8 mouse cellular contexts compared by ENCODE assay signal in the genomic region with DNA sequence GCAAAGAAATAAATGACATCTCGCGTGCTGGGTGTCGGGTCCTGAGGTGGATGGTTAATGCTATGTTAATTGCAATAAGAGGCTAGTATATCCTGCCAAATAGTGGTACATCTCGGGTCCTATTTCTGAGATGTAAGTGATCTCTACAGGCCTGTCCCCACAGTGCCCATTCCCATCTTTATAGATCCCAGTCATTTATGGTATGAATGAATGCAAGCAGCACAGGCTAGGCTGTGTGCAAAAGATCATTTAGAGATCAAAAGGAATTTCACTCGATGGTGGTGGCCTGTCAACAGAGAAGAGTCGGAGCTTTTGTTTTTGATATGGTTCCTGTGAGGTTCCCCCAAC. TPM values are rescaled to one million over a fixed set of nuclear protein-coding genes. Genes with fewer than 3 reads are reported as not detected.
DNase-seq lines count a peak whose midpoint lies in the region; ATAC-seq and TF ChIP-seq lines count a peak whose summit lies in the region.

No protein-coding gene starts in this region.

- no peaks in the 10 kb centered on the region; the same call in 1 of the 2 replicates for H3K4me1 ChIP-seq in heart, postnatal 0 days (ENCODE audit: control insufficient read depth, insufficient read depth)
- 0 out of 2 replicates have a peak, but pooled peaks cover 2% of the 10 kb centered on the region for H3K4me1 ChIP-seq in bone marrow macrophage, adult 2 months (ENCODE audit: control insufficient read depth, insufficient read depth, low read length)
- peaks cover 14% of the 10 kb centered on the region for H3K4me1 ChIP-seq in hindbrain, embryonic 13.5 days (replicated peaks)
- H3K4me1 ChIP-seq in midbrain, embryonic 13.5 days (replicated peaks): peaks cover 13% of the 10 kb centered on the region

- peak overlapping the region; percentile 67 for H3K4me3 ChIP-seq in heart, postnatal 0 days (ENCODE audit: low read depth, low read length)
- peak overlapping the region; percentile 76 for H3K4me3 ChIP-seq in bone marrow macrophage, adult 2 months (ENCODE audit: insufficient read depth, low read length)
- peak overlapping the region; percentile 57 for H3K4me3 ChIP-seq in hindbrain, embryonic 13.5 days
- H3K4me3 ChIP-seq in midbrain, embryonic 13.5 days (replicated peaks): peak overlapping the region; percentile 71

- H3K9me3 ChIP-seq in heart, postnatal 0 days (replicated peaks; ENCODE audit: control insufficient read depth, low read length): no peaks in the 10 kb centered on the region
- no peaks in the 10 kb centered on the region for H3K9me3 ChIP-seq in hindbrain, embryonic 13.5 days
- H3K9me3 ChIP-seq in midbrain, embryonic 13.5 days: no peaks in the 10 kb centered on the region

- H3K27me3 ChIP-seq in heart, postnatal 0 days (ENCODE audit: control insufficient read depth, insufficient read depth, low read length): peaks cover 14% of the 10 kb centered on the region; the same call in 1 of the 2 replicates
- H3K27me3 ChIP-seq in hindbrain, embryonic 13.5 days: 0 out of 2 replicates have a peak, but pooled peaks cover 6% of the 10 kb centered on the region
- H3K27me3 ChIP-seq in midbrain, embryonic 13.5 days: no peaks in the 10 kb centered on the region

- DNase-seq in heart, postnatal 0 days (ENCODE audit: low spot score): no peak
- DNase-seq in heart, adult 11 months: no peak
- no peak for DNase-seq in layer of hippocampus, adult 9-10 months (ENCODE audit: low spot score)
- no peak for DNase-seq in gastrocnemius, postnatal 36 days

- H3K36me3 ChIP-seq in heart, postnatal 0 days (replicated peaks; ENCODE audit: control insufficient read depth, insufficient read depth, low read length): no peaks in the 10 kb centered on the region
- H3K36me3 ChIP-seq in hindbrain, embryonic 13.5 days: no peaks in the 10 kb centered on the region
- H3K36me3 ChIP-seq in midbrain, embryonic 13.5 days: no peaks in the 10 kb centered on the region

- peak overlapping the region; percentile 91 for H3K4me2 ChIP-seq in heart, postnatal 0 days (ENCODE audit: low read depth, low read length)
- peak overlapping the region; percentile 82 for H3K4me2 ChIP-seq in hindbrain, embryonic 13.5 days
- peak overlapping the region; percentile 82 for H3K4me2 ChIP-seq in midbrain, embryonic 13.5 days (replicated peaks)

- intact Hi-C loops in gastrocnemius, postnatal 36 days (cut with DNase I): no loop called here

- no peak for ATAC-seq in heart, postnatal 0 days (ENCODE audit: insufficient read depth, low read depth)
- no peak for ATAC-seq in hindbrain, embryonic 13.5 days (ENCODE audit: low FRiP score)
- peak; percentile 40 for ATAC-seq in midbrain, embryonic 13.5 days
- ATAC-seq in granulocyte monocyte progenitor cell, adult 5-6 weeks (replicated peaks; ENCODE audit: poor library complexity, severe bottlenecking): no peak

- no peak for TF ChIP-seq EP300 in heart, postnatal 0 days (IDR thresholded peaks at IDR 0.05; ENCODE audit: low read depth)

- WGBS in heart, postnatal 0 days: 21% methylated on average over 6 of the region's 6 CpGs
- 22% methylated on average over 6 of the region's 6 CpGs for WGBS in hindbrain, embryonic 13.5 days
- 20% methylated on average over 6 of the region's 6 CpGs for WGBS in midbrain, embryonic 13.5 days

- H3K27ac ChIP-seq in heart, postnatal 0 days (ENCODE audit: low read depth): no peak overlapping the region
- no peak overlapping the region for H3K27ac ChIP-seq in bone marrow macrophage, adult 2 months (ENCODE audit: insufficient read depth, low read depth, low read length)
- H3K27ac ChIP-seq in hindbrain, embryonic 13.5 days: no peak overlapping the region
- no peak overlapping the region for H3K27ac ChIP-seq in midbrain, embryonic 13.5 days

- TF ChIP-seq CTCF in heart, postnatal 0 days (IDR thresholded peaks at IDR 0.05; ENCODE audit: low read depth): no peak
- TF ChIP-seq CTCF in bone marrow macrophage, adult 2 months (IDR thresholded peaks at IDR 0.05; ENCODE audit: low read depth, low read length): no peak

- H3K9ac ChIP-seq in heart, postnatal 0 days (replicated peaks; ENCODE audit: low read depth, low read length): no peak overlapping the region
- H3K9ac ChIP-seq in hindbrain, embryonic 13.5 days: peak overlapping the region; percentile 74
- peak overlapping the region; percentile 76 for H3K9ac ChIP-seq in midbrain, embryonic 13.5 days (replicated peaks)

- TF ChIP-seq POLR2A in bone marrow macrophage, adult 2 months (IDR thresholded peaks at IDR 0.05; ENCODE audit: borderline replicate concordance, low read depth, low read length): no peak

RNA-seq across cellular contexts. Expression of gene Zkscan16, which starts 0.8 kb away (rescaled TPM):
- not detected in 2 replicates for total RNA-seq in heart, postnatal 0 days (2014; rRNA removed; ENCODE audit: low replicate concordance)
- polyA plus RNA-seq in heart, postnatal 0 days (2015; fragmentation: Nextera tagmentation; extraction: Ambion mirVana): 0.05 TPM in 1 of 2 replicates, not detected in the other
- polyA plus RNA-seq in bone marrow macrophage, adult 2 months (2012; ENCODE audit: insufficient read depth, insufficient read length, missing spikeins): not detected in 2 replicates
- 0.52 and 1.1 TPM in 2 replicates for polyA plus RNA-seq in hindbrain, embryonic 13.5 days (2015; fragmentation: Nextera tagmentation; extraction: Ambion mirVana)
- 0.77 and 0.95 TPM in 2 replicates for polyA plus RNA-seq in midbrain, embryonic 13.5 days (2015; fragmentation: Nextera tagmentation; extraction: Ambion mirVana)
- not detected for total RNA-seq in gastrocnemius, postnatal 36 days (2021)
- not detected in 2 replicates for total RNA-seq in granulocyte monocyte progenitor cell, adult 5-6 weeks (2014; fragmentation: Nextera tagmentation)
- not detected in 2 replicates for total RNA-seq in granulocyte monocyte progenitor cell, adult 5-6 weeks (2017)

RNA-seq across cellular contexts. Expression of gene Ecpas, which starts 31.6 kb away (rescaled TPM):
- 38.0 and 62.9 TPM in 2 replicates for total RNA-seq in heart, postnatal 0 days (2014; rRNA removed; ENCODE audit: low replicate concordance)
- polyA plus RNA-seq in heart, postnatal 0 days (2015; fragmentation: Nextera tagmentation; extraction: Ambion mirVana): 21.5 and 26.7 TPM in 2 replicates
- 38.3 and 49.0 TPM in 2 replicates for polyA plus RNA-seq in bone marrow macrophage, adult 2 months (2012; ENCODE audit: insufficient read depth, insufficient read length, missing spikeins)
- 28.4 and 28.8 TPM in 2 replicates for polyA plus RNA-seq in hindbrain, embryonic 13.5 days (2015; fragmentation: Nextera tagmentation; extraction: Ambion mirVana)
- 30.7 and 32.0 TPM in 2 replicates for polyA plus RNA-seq in midbrain, embryonic 13.5 days (2015; fragmentation: Nextera tagmentation; extraction: Ambion mirVana)
- total RNA-seq in gastrocnemius, postnatal 36 days (2021): 100 to 1,000 TPM; 302 to 321 TPM
- total RNA-seq in granulocyte monocyte progenitor cell, adult 5-6 weeks (2014; fragmentation: Nextera tagmentation): 133 and 142 TPM in 2 replicates
- total RNA-seq in granulocyte monocyte progenitor cell, adult 5-6 weeks (2017): 88.5 and 92.9 TPM in 2 replicates

RNA-seq across cellular contexts. Expression of gene Ptgr1, which starts 42.7 kb away (rescaled TPM):
- 6.5 and 8.6 TPM in 2 replicates for total RNA-seq in heart, postnatal 0 days (2014; rRNA removed; ENCODE audit: low replicate concordance)
- 6.9 and 8.1 TPM in 2 replicates for polyA plus RNA-seq in heart, postnatal 0 days (2015; fragmentation: Nextera tagmentation; extraction: Ambion mirVana)
- polyA plus RNA-seq in bone marrow macrophage, adult 2 months (2012; ENCODE audit: insufficient read depth, insufficient read length, missing spikeins): 25.2 and 27.3 TPM in 2 replicates
- 5.0 and 6.1 TPM in 2 replicates for polyA plus RNA-seq in hindbrain, embryonic 13.5 days (2015; fragmentation: Nextera tagmentation; extraction: Ambion mirVana)
- 4.8 and 5.4 TPM in 2 replicates for polyA plus RNA-seq in midbrain, embryonic 13.5 days (2015; fragmentation: Nextera tagmentation; extraction: Ambion mirVana)
- total RNA-seq in gastrocnemius, postnatal 36 days (2021): 1 to 10 TPM; 1.6 to 1.9 TPM
- total RNA-seq in granulocyte monocyte progenitor cell, adult 5-6 weeks (2014; fragmentation: Nextera tagmentation): 56.5 and 58.2 TPM in 2 replicates
- total RNA-seq in granulocyte monocyte progenitor cell, adult 5-6 weeks (2017): 67.6 and 68.5 TPM in 2 replicates

RNA-seq across cellular contexts. Expression of gene Dnajc25, which starts 50.7 kb away (rescaled TPM):
- total RNA-seq in heart, postnatal 0 days (2014; rRNA removed; ENCODE audit: low replicate concordance): 5.1 and 5.3 TPM in 2 replicates
- 12.4 and 14.4 TPM in 2 replicates for polyA plus RNA-seq in heart, postnatal 0 days (2015; fragmentation: Nextera tagmentation; extraction: Ambion mirVana)
- 7.7 and 7.9 TPM in 2 replicates for polyA plus RNA-seq in bone marrow macrophage, adult 2 months (2012; ENCODE audit: insufficient read depth, insufficient read length, missing spikeins)
- polyA plus RNA-seq in hindbrain, embryonic 13.5 days (2015; fragmentation: Nextera tagmentation; extraction: Ambion mirVana): 5.5 and 6.4 TPM in 2 replicates
- 6.0 and 7.5 TPM in 2 replicates for polyA plus RNA-seq in midbrain, embryonic 13.5 days (2015; fragmentation: Nextera tagmentation; extraction: Ambion mirVana)
- total RNA-seq in gastrocnemius, postnatal 36 days (2021): 10 to 100 TPM in 1 of 2 experiments, 1 to 10 TPM in 1; 9.8 to 10.7 TPM
- total RNA-seq in granulocyte monocyte progenitor cell, adult 5-6 weeks (2014; fragmentation: Nextera tagmentation): 12.9 and 13.8 TPM in 2 replicates
- total RNA-seq in granulocyte monocyte progenitor cell, adult 5-6 weeks (2017): 32.7 and 42.5 TPM in 2 replicates

RNA-seq across cellular contexts. Expression of gene Gm20503, which starts 58.8 kb away (rescaled TPM):
- total RNA-seq in heart, postnatal 0 days (2014; rRNA removed; ENCODE audit: low replicate concordance): not detected in 2 replicates
- polyA plus RNA-seq in heart, postnatal 0 days (2015; fragmentation: Nextera tagmentation; extraction: Ambion mirVana): 19.8 TPM in 2 replicates
- 2.6 TPM in 1 of 2 replicates, not detected in the other for polyA plus RNA-seq in bone marrow macrophage, adult 2 months (2012; ENCODE audit: insufficient read depth, insufficient read length, missing spikeins)
- polyA plus RNA-seq in hindbrain, embryonic 13.5 days (2015; fragmentation: Nextera tagmentation; extraction: Ambion mirVana): 9.2 and 10.6 TPM in 2 replicates
- polyA plus RNA-seq in midbrain, embryonic 13.5 days (2015; fragmentation: Nextera tagmentation; extraction: Ambion mirVana): 6.8 and 9.5 TPM in 2 replicates
- 1 to 10 TPM in 1 of 2 experiments, not detected in 1; 2.9 TPM for total RNA-seq in gastrocnemius, postnatal 36 days (2021)
- not detected in 2 replicates for total RNA-seq in granulocyte monocyte progenitor cell, adult 5-6 weeks (2014; fragmentation: Nextera tagmentation)
- total RNA-seq in granulocyte monocyte progenitor cell, adult 5-6 weeks (2017): not detected in 2 replicates
